Mouse (Mus musculus) stomach, embryonic 14.5 days (tissue): ENCODE measurements around the gene Inf2. TPM values are rescaled to one million over a fixed set of nuclear protein-coding genes. Genes with fewer than 3 reads are reported as not detected.

ENCODE experiments used
- ATAC-seq: fragments of 200-750 bp; cut with Nextera tagmentation; 2 replicates; pipeline ENCODE4 v1.8.0; 2017; ENCODE audit warnings: low read depth, moderate TSS enrichment; ENCODE audit not compliant: insufficient number of reproducible peaks, insufficient read depth, low FRiP score
- H3K27ac ChIP-seq: fragments of 300-500 bp; sonication (generic); 2 replicates; pipeline ENCODE4 v1.5.1; 2014; ENCODE audit warnings: mild to moderate bottlenecking, low read length, moderate library complexity, mixed read lengths
- H3K27me3 ChIP-seq: fragments of 300-500 bp; sonication (generic); 2 replicates; pipeline ENCODE4 v1.6.1; 2014; ENCODE audit warnings: low read length, control low read depth, mixed read lengths; ENCODE audit not compliant: control insufficient read depth, insufficient read depth
- H3K36me3 ChIP-seq: fragments of 300-500 bp; sonication (generic); 2 replicates; pipeline ENCODE4 v1.6.1; 2014; ENCODE audit warnings: mild to moderate bottlenecking, control low read depth, low read length, moderate library complexity, mixed read lengths; ENCODE audit not compliant: control insufficient read depth, insufficient read depth
- H3K4me1 ChIP-seq: fragments of 300-500 bp; sonication (generic); 2 replicates; pipeline ENCODE4 v1.6.1; 2014; ENCODE audit warnings: low read length, control low read depth, mixed read lengths; ENCODE audit not compliant: control insufficient read depth, insufficient read depth
- H3K4me2 ChIP-seq: fragments of 300-500 bp; sonication (generic); replicated peaks from 2 replicates; pipeline ENCODE4 v1.6.1; 2014; ENCODE audit warnings: low read depth, low read length, control low read depth
- H3K4me3 ChIP-seq: fragments of 300-500 bp; sonication (generic); 2 replicates; pipeline ENCODE4 v1.5.1; 2014; ENCODE audit warnings: low read depth, low read length, control low read depth
- H3K9ac ChIP-seq: fragments of 300-500 bp; sonication (generic); replicated peaks from 2 replicates; pipeline ENCODE4 v1.6.1; 2014; ENCODE audit warnings: low read depth, mild to moderate bottlenecking, control low read depth, low read length, moderate library complexity, mixed read lengths
- H3K9me3 ChIP-seq: fragments of 300-500 bp; sonication (generic); 2 replicates; pipeline ENCODE4 v1.6.1; 2016; ENCODE audit warnings: low read depth, low read length, control low read depth; ENCODE audit not compliant: control insufficient read depth
- WGBS: fragments of 180-500 bp; shearing (Covaris S2); extraction: QIAGEN DNeasy Blood & Tissue Kit; methylation state at CpG from one replicate; pipeline ENCODE4 v1.1.7; 2014; 5-methylcytosine and 5-hydroxymethylcytosine counted together
- polyA plus RNA-seq: library from polyadenylated mRNA; unstranded; fragments of >200 nt; fragmentation: Nextera tagmentation; extraction: Ambion mirVana; gene quantifications from 2 replicates; pipeline ENCODE4 v1.2.1, GENCODE M21; 2014

Inf2 gene
- polyA plus RNA-seq, 1 experiment from 2014 or later = 5.0 TPM

GRCm38 (mm10) chr12:112576749-112577148 is 11.8 kb upstream of the Inf2 start:
- Histone ChIP-seq H3K9me3 (no peaks in the 10 kb centered on the region), H3K4me2 (peak overlapping the region; percentile 33), H3K36me3 (no peaks in the 10 kb centered on the region), H3K4me3 (no peak overlapping the region), H3K27ac (peak overlapping the region; percentile 96), H3K4me1 (peaks cover 28% of the 10 kb centered on the region), H3K9ac (peak overlapping the region; percentile 14; the same call in 1 of the 2 replicates), H3K27me3 (no peaks in the 10 kb centered on the region)
- peak; percentile 88 for ATAC-seq
- 2% methylated on average over 3 of the region's 3 CpGs for WGBS

GRCm38 (mm10) chr12:112578296-112579090 is 10.1 kb upstream of the Inf2 start:
- peak overlapping the region; percentile 15; the same call in 1 of the 2 replicates for H3K27ac ChIP-seq
- no peaks in the 10 kb centered on the region for H3K36me3 ChIP-seq
- no peak overlapping the region for H3K4me2 ChIP-seq
- WGBS = 74% methylated on average over 6 of the region's 6 CpGs
- H3K4me3 ChIP-seq = no peak overlapping the region
- no peaks in the 10 kb centered on the region for H3K27me3 ChIP-seq
- peaks cover 28% of the 10 kb centered on the region for H3K4me1 ChIP-seq
- H3K9me3 ChIP-seq = no peaks in the 10 kb centered on the region
- no peak overlapping the region for H3K9ac ChIP-seq
- no peak for ATAC-seq

- H3K4me1 ChIP-seq = peaks cover 28% of the 10 kb centered on the region
- H3K9ac ChIP-seq = no peak overlapping the region
- H3K4me3 ChIP-seq = no peak overlapping the region
- H3K36me3 ChIP-seq = no peaks in the 10 kb centered on the region
- ATAC-seq = no peak
- H3K9me3 ChIP-seq = no peaks in the 10 kb centered on the region
- no peak overlapping the region for H3K4me2 ChIP-seq
- H3K27me3 ChIP-seq = no peaks in the 10 kb centered on the region
- WGBS = 42% methylated on average over 5 of the region's 5 CpGs
- peak overlapping the region; percentile 0; the same call in 1 of the 2 replicates for H3K27ac ChIP-seq
Observed at GRCm38 (mm10) chr12:112579430-112579829, 9.2 kb upstream of the Inf2 start.

DNA sequence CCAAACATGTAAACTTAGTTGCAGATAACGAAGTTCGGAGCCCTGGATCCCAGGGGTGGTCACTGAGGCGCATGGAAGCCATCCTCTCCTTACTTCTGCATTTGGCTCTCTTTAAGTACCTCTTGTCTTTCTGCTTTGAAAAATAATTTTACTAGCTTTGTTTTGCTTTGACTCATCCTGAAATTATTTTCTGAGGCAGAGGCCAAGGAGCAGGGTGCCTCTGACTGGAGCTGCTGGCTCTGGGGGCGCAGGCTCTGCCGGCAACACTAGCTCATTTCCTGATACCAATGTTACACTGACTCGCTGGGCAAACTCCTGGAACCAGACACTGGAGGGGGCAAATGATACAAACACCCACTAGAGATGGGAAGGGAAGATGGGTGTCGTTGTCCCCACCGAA is 8.7 kb upstream of the Inf2 start:
- no peaks in the 10 kb centered on the region for H3K27me3 ChIP-seq
- peaks cover 28% of the 10 kb centered on the region for H3K4me1 ChIP-seq
- no peaks in the 10 kb centered on the region for H3K9me3 ChIP-seq
- H3K9ac ChIP-seq = no peak overlapping the region
- no peak overlapping the region for H3K4me2 ChIP-seq
- H3K36me3 ChIP-seq = no peaks in the 10 kb centered on the region
- H3K27ac ChIP-seq = no peak overlapping the region; the same call in 1 of the 2 replicates
- 80% methylated on average over 8 of the region's 8 CpGs for WGBS
- no peak overlapping the region for H3K4me3 ChIP-seq
- no peak for ATAC-seq

- no peak overlapping the region for H3K27ac ChIP-seq
- no peaks in the 10 kb centered on the region for H3K36me3 ChIP-seq
- H3K27me3 ChIP-seq = no peaks in the 10 kb centered on the region
- no peak overlapping the region for H3K4me2 ChIP-seq
- H3K4me3 ChIP-seq = no peak overlapping the region
- H3K4me1 ChIP-seq = peaks cover 21% of the 10 kb centered on the region
- WGBS = 69% methylated on average over 3 of the region's 3 CpGs
- ATAC-seq = no peak
- H3K9me3 ChIP-seq = no peaks in the 10 kb centered on the region
- no peak overlapping the region for H3K9ac ChIP-seq
Observed at GRCm38 (mm10) chr12:112581113-112581512, 7.5 kb upstream of the Inf2 start.

- H3K27ac ChIP-seq = no peak overlapping the region
- H3K9me3 ChIP-seq = no peaks in the 10 kb centered on the region
- H3K27me3 ChIP-seq = no peaks in the 10 kb centered on the region
- H3K36me3 ChIP-seq = no peaks in the 10 kb centered on the region
- ATAC-seq = no peak
- WGBS = 72% methylated on average over 7 of the region's 7 CpGs
- peaks cover 18% of the 10 kb centered on the region; the same call in 1 of the 2 replicates for H3K4me1 ChIP-seq
- no peak overlapping the region for H3K4me2 ChIP-seq
- H3K4me3 ChIP-seq = no peak overlapping the region
- no peak overlapping the region for H3K9ac ChIP-seq
Observed at GRCm38 (mm10) chr12:112584954-112585353, 3.6 kb upstream of the Inf2 start.

DNA sequence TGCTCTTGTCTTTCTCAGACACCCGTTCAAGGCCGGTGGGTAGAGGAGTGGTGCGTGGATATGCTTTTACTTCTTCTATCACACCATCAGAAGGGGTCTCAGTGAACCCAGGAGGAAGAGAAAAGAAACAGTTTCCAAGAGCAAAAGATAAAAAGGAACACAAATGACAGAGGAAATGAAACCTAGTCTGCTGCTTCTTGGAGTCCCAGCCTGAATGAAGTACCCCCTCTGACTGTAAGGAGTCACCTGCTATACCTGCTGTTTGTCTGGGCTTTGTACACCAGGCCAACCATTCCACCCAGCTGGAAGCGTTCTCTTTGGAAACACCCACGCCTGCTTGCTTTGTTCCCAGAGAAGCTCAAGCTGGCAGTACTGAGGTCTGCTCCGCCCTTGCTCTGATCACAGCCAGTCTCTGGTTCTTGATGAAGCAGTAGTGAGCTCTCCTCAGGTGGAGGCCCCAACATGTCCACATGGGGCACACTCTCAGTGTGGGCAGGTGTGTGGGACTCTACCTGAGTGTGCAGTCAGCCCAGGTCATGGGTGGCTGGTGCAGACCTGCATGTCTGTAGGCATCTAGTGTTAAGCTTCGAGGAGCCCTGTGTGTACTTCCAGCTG is 2.6 kb upstream of the Inf2 start:
- ATAC-seq = no peak
- Histone ChIP-seq H3K27ac (no peak overlapping the region), H3K9ac (no peak overlapping the region), H3K4me1 (peaks cover 17% of the 10 kb centered on the region; the same call in 1 of the 2 replicates), H3K4me2 (no peak overlapping the region), H3K4me3 (no peak overlapping the region), H3K27me3 (no peaks in the 10 kb centered on the region), H3K9me3 (no peaks in the 10 kb centered on the region), H3K36me3 (no peaks in the 10 kb centered on the region)
- WGBS = 73% methylated on average over 7 of the region's 7 CpGs

DNA sequence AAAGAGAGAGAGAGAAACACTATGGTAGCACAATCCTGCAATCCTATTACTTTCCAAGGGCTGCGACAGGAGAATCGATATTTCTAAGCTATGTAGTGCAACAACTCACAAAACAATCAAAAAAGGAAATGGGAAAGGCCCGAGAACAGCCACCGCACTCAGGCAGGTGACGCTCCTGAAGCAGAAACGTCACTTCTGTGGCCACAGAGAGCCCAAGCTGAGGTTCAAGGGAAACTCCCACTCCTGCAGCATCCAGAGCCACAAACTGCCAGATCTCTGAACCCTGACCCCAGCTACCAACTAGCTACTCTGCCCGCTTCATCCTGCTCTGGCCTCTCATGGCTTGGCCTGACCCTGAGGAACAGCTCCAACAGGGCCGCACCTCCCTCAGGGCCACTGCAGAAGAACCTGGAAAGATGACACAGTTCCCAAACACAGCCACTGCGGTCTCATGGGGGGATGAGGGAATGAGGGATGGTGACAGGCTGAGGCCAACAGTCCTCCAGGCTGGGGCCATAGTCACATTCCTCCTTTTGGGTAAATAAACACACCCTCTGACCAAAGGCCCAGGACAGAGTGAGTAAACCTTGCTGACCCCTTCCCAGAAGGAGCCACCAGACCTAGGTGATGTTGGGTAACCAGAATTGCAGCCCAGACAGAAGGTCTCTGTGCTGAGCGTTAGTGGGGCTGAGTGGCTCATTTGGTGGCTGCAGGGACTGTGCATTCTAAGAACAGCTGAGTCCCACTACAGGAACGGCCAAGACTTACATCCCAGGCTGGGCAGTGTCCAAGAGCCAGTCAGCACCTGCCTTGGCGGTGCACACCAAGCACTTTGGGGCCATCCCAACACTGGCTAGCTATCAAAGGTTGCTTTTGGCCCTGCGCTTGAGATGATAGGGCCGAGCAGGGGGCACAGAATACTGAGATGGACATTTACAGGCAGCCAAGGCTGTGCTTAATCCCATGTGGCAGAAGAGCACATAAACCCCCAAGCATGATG is 1.2 kb upstream of the Inf2 start:
- Histone ChIP-seq H3K9ac (no peak overlapping the region), H3K27me3 (no peaks in the 10 kb centered on the region), H3K4me3 (no peak overlapping the region), H3K27ac (no peak overlapping the region), H3K4me1 (peaks cover 17% of the 10 kb centered on the region; the same call in 1 of the 2 replicates), H3K4me2 (peak overlapping the region; percentile 84; the same call in 1 of the 2 replicates), H3K9me3 (no peaks in the 10 kb centered on the region), H3K36me3 (no peaks in the 10 kb centered on the region)
- 58% methylated on average over 14 of the region's 14 CpGs for WGBS
- no peak for ATAC-seq
